Comparison of ENCODE assay signal across 18 mouse cellular contexts in genomic region chr11:75827414-75827813, GRCm38 (mm10). TPM values are rescaled to one million over a fixed set of nuclear protein-coding genes. Genes with fewer than 3 reads are reported as not detected.
"Had no signal": no experiment of that assay in that cellular context is flagged by ENCODE, and none has a peak within 500 bp of the region (broad histone marks: within the 10 kb centered on the region; RNA-seq: fewer than 3 reads in every experiment).

No protein-coding gene starts in this region.

- H3K27me3 ChIP-seq: limb, embryonic 13.5 days; neural tube, embryonic 13.5 days; stomach, embryonic 15.5 days had no signal

- H3K9ac ChIP-seq: limb, embryonic 13.5 days; liver, embryonic 14.5 days; neural tube, embryonic 13.5 days; stomach, embryonic 15.5 days had no signal

- H3K4me3 ChIP-seq: layer of hippocampus, adult 2 months; limb, embryonic 13.5 days; neural tube, embryonic 13.5 days; stomach, embryonic 15.5 days had no signal

- H3K4me1 ChIP-seq: neural tube, embryonic 13.5 days; stomach, embryonic 15.5 days had no signal

- H3K27ac ChIP-seq: kidney, postnatal 0 days; layer of hippocampus, adult 2 months; limb, embryonic 13.5 days; liver, embryonic 14.5 days; neural tube, embryonic 13.5 days; stomach, embryonic 15.5 days had no signal

- H3K4me2 ChIP-seq: limb, embryonic 13.5 days; neural tube, embryonic 13.5 days; stomach, embryonic 15.5 days had no signal

- DNase-seq: kidney, adult 11 months; kidney, adult 9 months; kidney, postnatal 4 days; left cerebral cortex, postnatal 4 days; lung, adult 18-20 months; lung, postnatal 36 days; midbrain, embryonic 14.5 days; retina, postnatal 1 day; right cerebral cortex, postnatal 4 days; spleen, adult 18-20 months had no signal

- H3K36me3 ChIP-seq: limb, embryonic 13.5 days; neural tube, embryonic 13.5 days; stomach, embryonic 15.5 days had no signal

- H3K9me3 ChIP-seq: limb, embryonic 13.5 days; neural tube, embryonic 13.5 days; stomach, embryonic 15.5 days had no signal

RNA-seq across cellular contexts. Expression of gene Doc2b, which starts 31.6 kb away (rescaled TPM):
- total RNA-seq: megakaryocyte progenitor cell, adult 5-6 weeks; monocyte, adult 5-6 weeks had no signal
